Mouse (Mus musculus): Measurements from ENCODE around the gene Afmid.
"Not testable (repeated sequence)": the region's sequence is repeated elsewhere in the genome, so short reads cannot be mapped to it uniquely, and the experiment has no call there.

- TF ChIP-seq POLR2A (IDR thresholded peaks at IDR 0.05; ENCODE audit: low read depth, low read length); CTCF (IDR thresholded peaks at IDR 0.05; ENCODE audit: extremely low read depth, insufficient read length, insufficient replicate concordance, low read depth, low read length): not testable (repeated sequence)
Observed at GRCm38 (mm10) chr11:117833509-117833908, 7.8 kb downstream of the Afmid start.
